Mouse (Mus musculus) neural tube, embryonic 13.5 days (tissue): Measurements from ENCODE around the gene Olfr847. TPM values are rescaled to one million over a fixed set of nuclear protein-coding genes. Genes with fewer than 3 reads are reported as not detected.

Experiments
- ATAC-seq: fragments of 200-750 bp; cut with Nextera tagmentation; 2 replicates; pipeline ENCODE4 v1.8.0; 2017; ENCODE audit warnings: low read depth, mild to moderate bottlenecking, moderate TSS enrichment, moderate library complexity
- H3K27ac ChIP-seq: fragments of 300-500 bp; sonication (generic); replicated peaks from 2 replicates; pipeline ENCODE4 v1.5.1; 2015; ENCODE audit warnings: moderate library complexity, mild to moderate bottlenecking, inconsistent platforms
- H3K27me3 ChIP-seq: fragments of 300-500 bp; sonication (generic); 2 replicates; pipeline ENCODE4 v1.6.1; 2015; ENCODE audit warnings: mild to moderate bottlenecking, inconsistent platforms
- H3K36me3 ChIP-seq: fragments of 300-500 bp; sonication (generic); 2 replicates; pipeline ENCODE4 v1.6.1; 2015; ENCODE audit warnings: mild to moderate bottlenecking, inconsistent platforms
- H3K4me1 ChIP-seq: fragments of 300-500 bp; sonication (generic); replicated peaks from 2 replicates; pipeline ENCODE4 v1.6.1; 2015; ENCODE audit warnings: inconsistent platforms
- H3K4me2 ChIP-seq: fragments of 300-500 bp; sonication (generic); 2 replicates; pipeline ENCODE4 v1.6.1; 2015; ENCODE audit warnings: inconsistent platforms, mild to moderate bottlenecking, moderate library complexity
- H3K4me3 ChIP-seq: fragments of 300-500 bp; sonication (generic); 2 replicates; pipeline ENCODE4 v1.5.1; 2015; ENCODE audit warnings: mild to moderate bottlenecking, inconsistent platforms
- H3K9ac ChIP-seq: fragments of 300-500 bp; sonication (generic); 2 replicates; pipeline ENCODE4 v1.6.1; 2015; ENCODE audit warnings: moderate library complexity, mild to moderate bottlenecking, inconsistent platforms
- H3K9me3 ChIP-seq: fragments of 300-500 bp; sonication (generic); 2 replicates; pipeline ENCODE4 v1.6.1; 2016; ENCODE audit warnings: inconsistent platforms
- whole genome bisulfite sequencing: fragments of 180-500 bp; shearing (Covaris S2); methylation state at CpG from one replicate; pipeline ENCODE4 v1.1.7; 2015; 5-methylcytosine and 5-hydroxymethylcytosine counted together
- polyA plus RNA-seq: library from polyadenylated mRNA; unstranded; fragments of >200 nt; fragmentation: Nextera tagmentation; extraction: Ambion mirVana; gene quantifications from 2 replicates; pipeline ENCODE4 v1.2.1, GENCODE M21; 2015

The Olfr847 gene
- polyA plus RNA-seq: not detected in 2 replicates

DNA sequence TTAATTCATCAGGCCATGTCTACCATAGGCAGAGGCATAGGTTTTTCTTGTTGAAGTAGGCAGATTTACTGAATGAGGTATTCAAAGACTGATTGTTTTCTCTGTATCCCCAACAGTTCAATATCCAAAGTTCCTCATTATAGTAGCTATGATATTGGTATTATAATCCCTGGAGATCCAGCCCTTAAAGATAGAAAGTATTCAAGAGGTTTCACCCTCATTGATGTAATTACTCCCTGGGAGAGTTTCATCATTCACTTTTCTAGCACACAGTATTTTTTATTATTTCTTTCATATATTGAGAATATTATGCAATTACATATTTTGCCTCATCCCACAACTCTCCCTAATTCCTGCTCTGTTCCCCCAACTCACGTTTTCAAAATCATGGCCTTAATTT, at the start of gene Olfr847:
Olfr847 (minus strand) TSS at position 101 of the 400 bp plus-strand sequence.
- H3K4me1 ChIP-seq: no peaks in the 10 kb centered on the region
- 82% methylated on average over 1 of the region's 1 CpGs for WGBS
- H3K27ac ChIP-seq: no peak within 1 kb of the TSS
- no peak within 1 kb of the TSS for H3K4me2 ChIP-seq
- H3K4me3 ChIP-seq: no peak within 1 kb of the TSS
- H3K27me3 ChIP-seq: no peaks in the 10 kb centered on the region
- no peak for ATAC-seq
- H3K9me3 ChIP-seq: peaks cover 10% of the 10 kb centered on the region
- no peak within 1 kb of the TSS for H3K9ac ChIP-seq
- no peaks in the 10 kb centered on the region for H3K36me3 ChIP-seq

DNA sequence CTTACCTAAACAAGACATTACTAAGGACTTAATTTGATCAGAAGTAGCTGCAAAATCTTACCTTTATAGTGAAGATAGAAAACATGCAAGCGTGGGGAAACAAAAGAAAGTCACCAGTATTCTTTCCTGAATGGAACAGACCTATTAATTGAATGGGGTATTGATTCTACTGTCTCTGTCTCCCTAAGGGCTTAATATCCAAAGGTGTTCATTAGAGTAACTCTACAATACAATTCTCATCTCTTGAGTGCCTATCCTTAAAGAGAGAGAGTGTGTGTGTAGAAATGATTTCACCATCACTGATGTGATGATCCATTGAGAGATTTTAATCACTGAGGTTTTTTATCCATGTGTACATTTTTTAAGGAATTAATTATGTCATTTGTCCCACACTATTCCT, 14.6 kb downstream of the Olfr847 start, which contains the start of gene Olfr846:
Olfr846 (minus strand) TSS at position 101 of the 400 bp plus-strand sequence.
- 55% methylated on average over 1 of the region's 1 CpGs for WGBS
- H3K4me3 ChIP-seq: no peak within 1 kb of the TSS
- no peak for ATAC-seq
- no peaks in the 10 kb centered on the region for H3K27me3 ChIP-seq
- peaks cover 6% of the 10 kb centered on the region; the same call in 1 of the 2 replicates for H3K9me3 ChIP-seq
- no peaks in the 10 kb centered on the region for H3K36me3 ChIP-seq
- no peak within 1 kb of the TSS for H3K27ac ChIP-seq
- H3K4me2 ChIP-seq: no peak within 1 kb of the TSS
- H3K4me1 ChIP-seq: no peaks in the 10 kb centered on the region
- H3K9ac ChIP-seq: no peak within 1 kb of the TSS

DNA sequence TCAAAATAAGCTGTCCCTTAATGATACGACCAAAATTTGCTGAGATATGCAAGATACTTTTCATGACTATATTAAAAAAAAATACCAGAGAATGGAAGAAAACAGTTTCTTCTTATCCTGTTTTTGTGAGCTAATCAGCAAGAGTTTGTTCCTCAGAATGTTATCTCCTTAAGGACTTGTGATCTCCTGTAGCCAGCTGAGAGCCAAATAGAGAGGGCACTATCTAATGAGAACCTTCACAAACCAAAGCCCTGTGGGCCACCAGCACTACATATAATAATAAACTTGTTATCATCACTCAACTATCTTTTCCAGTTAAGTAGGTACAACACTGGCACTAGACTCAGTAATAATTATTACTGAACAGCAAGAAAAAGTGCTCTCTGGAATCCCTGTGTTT, 42.3 kb downstream of the Olfr847 start, which contains the start of gene Olfr845:
Olfr845 (plus strand) TSS at position 301 of the 400 bp plus-strand sequence.
- WGBS: 79% methylated on average over 1 of the region's 1 CpGs

More for the DNA sequence above, 42.3 kb downstream of the Olfr847 start, which contains the start of gene Olfr845:
- Histone ChIP-seq H3K27ac (no peak within 1 kb of the TSS), H3K4me1 (no peaks in the 10 kb centered on the region), H3K9ac (no peak within 1 kb of the TSS), H3K9me3 (0 out of 2 replicates have a peak, but pooled peaks cover 9% of the 10 kb centered on the region), H3K4me2 (no peak within 1 kb of the TSS), H3K36me3 (no peaks in the 10 kb centered on the region), H3K27me3 (no peaks in the 10 kb centered on the region), H3K4me3 (no peak within 1 kb of the TSS)
- no peak for ATAC-seq

Other genes with a start within 250 kb of the Olfr847 start
- gene Olfr837, start 242.4 kb downstream of the Olfr847 start, polyA plus RNA-seq: not detected in 2 replicates
- not detected in 2 replicates for gene Olfr839-ps1, start 201.4 kb downstream of the Olfr847 start, polyA plus RNA-seq
- gene Olfr843, start 126.7 kb downstream of the Olfr847 start, polyA plus RNA-seq: not detected in 2 replicates
- gene Olfr844, start 62.3 kb downstream of the Olfr847 start, polyA plus RNA-seq: not detected in 2 replicates
- not detected in 2 replicates for gene Olfr845, start 42.2 kb downstream of the Olfr847 start, polyA plus RNA-seq
- not detected in 2 replicates for gene Olfr846, start 14.7 kb downstream of the Olfr847 start, polyA plus RNA-seq
- not detected in 2 replicates for gene Olfr849, start 61.6 kb upstream of the Olfr847 start, polyA plus RNA-seq
- not detected in 2 replicates for gene Olfr850, start 99.6 kb upstream of the Olfr847 start, polyA plus RNA-seq
- not detected in 2 replicates for gene Olfr851, start 114.6 kb upstream of the Olfr847 start, polyA plus RNA-seq
- gene Olfr853, start 162.4 kb upstream of the Olfr847 start, polyA plus RNA-seq: not detected in 2 replicates
- not detected in 2 replicates for gene Olfr854, start 188.7 kb upstream of the Olfr847 start, polyA plus RNA-seq
- gene Olfr855, start 203.9 kb upstream of the Olfr847 start, polyA plus RNA-seq: not detected in 2 replicates
- 36.8 and 37.5 TPM in 2 replicates for gene Zfp317, start 243.4 kb upstream of the Olfr847 start, polyA plus RNA-seq